Mouse (Mus musculus) hindbrain, embryonic 15.5 days (tissue): ENCODE measurements around the gene Galnt12. TPM values are rescaled to one million over a fixed set of nuclear protein-coding genes. Genes with fewer than 3 reads are reported as not detected.

Source experiments
- ATAC-seq: fragments of 200-750 bp; cut with Nextera tagmentation; 2 replicates; pipeline ENCODE4 v1.8.0; 2017; ENCODE audit warnings: low read depth, moderate number of reproducible peaks, moderate TSS enrichment; ENCODE audit not compliant: low FRiP score
- H3K27ac ChIP-seq: fragments of 300-500 bp; sonication (generic); replicated peaks from 2 replicates; pipeline ENCODE4 v1.5.1; 2015; ENCODE audit warnings: mild to moderate bottlenecking, inconsistent platforms
- H3K27me3 ChIP-seq: fragments of 300-500 bp; sonication (generic); 2 replicates; pipeline ENCODE4 v1.6.1; 2015; ENCODE audit warnings: control low read depth, inconsistent platforms
- H3K36me3 ChIP-seq: fragments of 300-500 bp; sonication (generic); 2 replicates; pipeline ENCODE4 v1.6.1; 2015; ENCODE audit warnings: control low read depth, inconsistent platforms
- H3K4me1 ChIP-seq: fragments of 300-500 bp; sonication (generic); replicated peaks from 2 replicates; pipeline ENCODE4 v1.6.1; 2015; ENCODE audit warnings: control low read depth, inconsistent platforms
- H3K4me2 ChIP-seq: fragments of 300-500 bp; sonication (generic); 2 replicates; pipeline ENCODE4 v1.6.1; 2015; ENCODE audit warnings: moderate library complexity, mild to moderate bottlenecking, inconsistent platforms
- H3K4me3 ChIP-seq: fragments of 300-500 bp; sonication (generic); 2 replicates; pipeline ENCODE4 v1.5.1; 2015; ENCODE audit warnings: mild to moderate bottlenecking, inconsistent platforms
- H3K9ac ChIP-seq: fragments of 300-500 bp; sonication (generic); 2 replicates; pipeline ENCODE4 v1.6.1; 2015; ENCODE audit warnings: inconsistent platforms
- H3K9me3 ChIP-seq: fragments of 300-500 bp; sonication (generic); 2 replicates; pipeline ENCODE4 v1.6.1; 2016; ENCODE audit warnings: control low read depth, inconsistent platforms
- WGBS: fragments of 180-500 bp; shearing (Covaris S2); methylation state at CpG from one replicate; pipeline ENCODE4 v1.1.7; 2015; 5-methylcytosine and 5-hydroxymethylcytosine counted together
- polyA plus RNA-seq: library from polyadenylated mRNA; unstranded; fragments of >200 nt; fragmentation: Nextera tagmentation; extraction: Ambion mirVana; gene quantifications from 2 replicates; pipeline ENCODE4 v1.2.1, GENCODE M21; 2015

The Galnt12 gene
- polyA plus RNA-seq, 1 experiment from 2014 or later = 1.0 TPM

DNA sequence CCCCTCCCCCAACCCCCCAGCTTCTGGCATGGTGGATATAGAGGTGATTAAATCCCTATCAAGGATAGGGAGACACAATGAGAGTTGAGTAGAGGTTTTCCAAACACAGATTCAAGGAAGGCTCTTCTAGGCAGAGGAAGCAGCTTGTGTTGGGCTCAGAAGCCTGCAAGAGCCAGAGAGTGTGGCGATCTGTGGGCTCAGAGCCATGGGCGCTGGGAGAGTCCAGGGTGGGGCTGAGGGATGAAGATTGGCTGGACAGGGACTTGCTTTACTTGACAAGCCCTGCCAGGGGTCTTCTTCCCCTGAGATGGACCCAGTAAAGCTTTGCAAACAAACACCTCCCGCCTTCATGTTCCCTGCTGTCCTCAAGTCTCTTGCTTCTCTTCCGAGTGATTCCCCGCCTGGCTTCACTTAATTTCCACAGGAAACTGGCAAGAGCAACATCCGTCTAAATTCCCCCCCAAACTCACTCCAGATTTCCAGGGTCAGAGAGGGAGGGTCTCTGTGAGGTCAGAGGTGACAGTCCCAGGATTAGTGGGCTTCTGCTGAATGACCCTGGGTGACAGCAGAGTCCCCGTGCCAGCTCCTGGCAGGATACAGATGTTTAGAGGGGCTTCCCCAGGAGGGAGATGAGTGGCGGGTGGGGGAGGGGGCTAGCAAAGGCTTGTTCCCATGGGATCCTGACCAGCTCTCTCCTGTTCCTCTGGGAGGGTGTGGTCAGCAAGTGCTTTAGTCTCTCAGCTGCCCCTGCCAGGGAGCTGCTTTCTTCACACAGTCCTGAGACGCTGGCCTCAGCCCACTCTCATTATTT is 47.5 kb downstream of the Galnt12 start:
- Histone ChIP-seq H3K9me3 (no peaks in the 10 kb centered on the region), H3K4me1 (peaks cover 7% of the 10 kb centered on the region), H3K36me3 (no peaks in the 10 kb centered on the region), H3K4me2 (no peak overlapping the region), H3K4me3 (no peak overlapping the region), H3K27ac (no peak overlapping the region), H3K27me3 (no peaks in the 10 kb centered on the region), H3K9ac (no peak overlapping the region)
- WGBS = 45% methylated on average over 9 of the region's 9 CpGs
- no peak for ATAC-seq

DNA sequence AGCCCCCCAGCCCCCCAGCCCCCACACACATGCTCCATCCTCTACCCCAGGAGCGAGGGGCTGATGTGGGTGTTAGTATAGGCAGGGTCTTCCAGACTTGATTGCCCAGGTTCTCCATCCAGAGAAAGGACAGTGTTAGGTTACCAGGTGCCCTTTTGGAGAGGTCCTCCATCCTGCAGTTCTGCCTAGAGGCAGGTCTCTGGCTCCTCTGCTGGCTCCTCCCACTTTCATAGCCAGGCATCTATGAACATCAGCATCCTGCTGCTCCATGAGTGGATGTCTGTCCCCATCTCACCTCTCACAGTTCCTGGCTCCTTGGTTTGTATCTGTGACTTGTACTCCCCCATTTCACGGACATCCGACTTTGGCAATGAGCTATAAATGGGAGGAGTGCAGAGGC is 48.6 kb downstream of the Galnt12 start:
- Histone ChIP-seq H3K36me3 (no peaks in the 10 kb centered on the region), H3K4me3 (no peak overlapping the region), H3K4me1 (peaks cover 7% of the 10 kb centered on the region), H3K27ac (no peak overlapping the region), H3K27me3 (no peaks in the 10 kb centered on the region), H3K9ac (no peak overlapping the region), H3K9me3 (no peaks in the 10 kb centered on the region), H3K4me2 (no peak overlapping the region)
- 91% methylated on average over 3 of the region's 3 CpGs for WGBS
- no peak for ATAC-seq

DNA sequence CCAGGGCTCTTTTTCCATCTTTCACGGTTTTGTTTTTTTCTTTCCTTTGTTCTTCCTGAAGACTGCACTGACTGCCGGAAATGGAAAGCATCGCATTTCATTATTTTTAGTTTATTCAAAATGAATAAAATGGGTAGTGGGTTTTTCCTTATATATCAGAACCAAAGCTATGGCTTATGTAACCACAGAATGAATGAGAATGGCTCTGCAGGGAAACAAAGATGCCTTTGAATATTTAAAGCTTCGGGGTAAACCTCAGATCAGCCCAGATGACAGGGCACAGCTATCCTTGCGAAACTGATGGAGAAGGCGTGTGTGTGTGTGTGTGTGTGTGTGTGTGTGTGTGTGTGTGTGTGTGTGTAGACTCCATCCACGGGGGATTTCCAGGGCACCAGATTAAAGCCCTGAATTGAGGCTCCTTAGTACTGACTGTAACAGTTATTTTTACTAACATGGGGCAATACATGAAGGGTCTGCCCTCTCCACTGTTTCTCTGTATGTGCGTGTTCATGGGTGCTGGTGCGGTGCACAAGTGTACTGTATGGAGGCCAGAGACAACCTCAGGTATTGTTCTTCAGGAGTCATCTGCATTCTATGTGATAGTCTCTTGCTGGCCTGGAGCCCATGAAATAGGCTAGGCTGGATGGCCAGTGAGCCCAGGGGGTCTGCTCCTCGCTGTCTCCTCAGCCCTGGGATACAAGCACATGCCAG is 49.9 kb downstream of the Galnt12 start:
- WGBS = 55% methylated on average over 10 of the region's 10 CpGs
- no peak for ATAC-seq
- H3K27me3 ChIP-seq = no peaks in the 10 kb centered on the region
- peaks cover 7% of the 10 kb centered on the region for H3K4me1 ChIP-seq
- H3K36me3 ChIP-seq = no peaks in the 10 kb centered on the region
- no peak overlapping the region for H3K4me2 ChIP-seq
- H3K4me3 ChIP-seq = no peak overlapping the region
- H3K9me3 ChIP-seq = no peaks in the 10 kb centered on the region
- no peak overlapping the region for H3K27ac ChIP-seq
- H3K9ac ChIP-seq = no peak overlapping the region

DNA sequence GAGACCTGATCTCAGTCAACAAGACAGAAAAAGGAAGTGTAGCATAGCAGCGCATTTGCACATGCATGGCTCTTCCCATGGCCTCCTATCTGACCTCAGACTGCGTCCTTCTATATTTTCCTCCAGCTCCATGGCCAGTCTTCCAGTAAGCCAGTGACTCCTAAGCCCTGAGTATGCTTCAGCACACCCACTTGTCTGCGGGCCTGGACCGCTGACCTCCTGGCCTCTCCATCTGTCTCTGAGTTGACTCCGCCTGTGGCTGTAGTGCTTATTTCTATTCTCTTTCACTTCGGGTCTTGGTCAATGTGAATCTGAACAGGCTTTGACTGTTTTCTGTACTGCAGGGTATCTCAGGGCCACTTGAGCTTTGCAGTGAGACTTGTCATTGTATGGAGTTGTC is 52.1 kb downstream of the Galnt12 start:
- H3K9me3 ChIP-seq = no peaks in the 10 kb centered on the region
- no peak overlapping the region for H3K4me2 ChIP-seq
- H3K4me3 ChIP-seq = no peak overlapping the region
- ATAC-seq = no peak
- H3K4me1 ChIP-seq = peaks cover 6% of the 10 kb centered on the region
- no peak overlapping the region for H3K9ac ChIP-seq
- no peaks in the 10 kb centered on the region for H3K27me3 ChIP-seq
- H3K27ac ChIP-seq = no peak overlapping the region
- 77% methylated on average over 6 of the region's 6 CpGs for WGBS
- no peaks in the 10 kb centered on the region for H3K36me3 ChIP-seq

DNA sequence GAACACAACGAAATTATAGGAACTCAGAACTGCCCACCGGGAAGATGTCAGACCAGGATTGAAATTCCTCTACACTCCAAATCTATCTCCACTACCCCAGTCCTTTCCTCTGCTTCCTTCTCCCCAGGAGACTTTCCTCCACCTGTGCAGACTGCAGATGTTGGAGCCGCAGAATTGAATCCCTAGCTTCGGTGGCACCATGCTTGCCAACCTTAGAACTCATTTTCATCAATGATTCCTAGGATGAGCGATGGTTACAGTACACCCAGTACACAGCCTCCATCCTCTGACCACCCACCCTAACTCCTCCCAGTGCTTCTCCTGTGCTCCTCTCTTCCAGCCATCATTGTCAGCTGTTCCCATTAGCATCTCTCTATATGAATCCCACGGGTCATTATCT is 53.6 kb downstream of the Galnt12 start:
- H3K36me3 ChIP-seq = no peaks in the 10 kb centered on the region
- no peak overlapping the region for H3K4me2 ChIP-seq
- H3K27me3 ChIP-seq = no peaks in the 10 kb centered on the region
- ATAC-seq = no peak
- H3K4me1 ChIP-seq = no peaks in the 10 kb centered on the region
- 84% methylated on average over 6 of the region's 6 CpGs for WGBS
- no peak overlapping the region for H3K9ac ChIP-seq
- no peak overlapping the region for H3K4me3 ChIP-seq
- no peak overlapping the region for H3K27ac ChIP-seq
- H3K9me3 ChIP-seq = no peaks in the 10 kb centered on the region

DNA sequence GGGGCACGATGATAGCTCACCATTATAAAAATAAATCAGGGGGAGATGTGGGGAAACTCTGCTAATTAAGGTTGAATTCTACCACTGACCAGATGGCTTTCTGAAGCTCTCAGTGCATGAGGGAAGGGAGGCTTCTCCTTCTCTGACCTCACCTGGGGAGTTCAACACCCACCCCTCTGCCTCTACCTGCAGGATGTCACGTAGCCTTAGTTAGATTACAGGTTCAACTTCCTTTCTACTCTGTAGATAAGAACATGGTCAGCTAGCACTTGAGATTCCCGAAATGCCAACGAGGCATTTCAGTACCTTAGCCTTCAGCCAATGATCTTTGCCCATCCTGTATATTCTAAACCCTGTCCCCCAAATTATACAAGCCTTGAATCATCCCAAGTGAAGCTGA is 54.9 kb downstream of the Galnt12 start:
- no peak overlapping the region for H3K4me3 ChIP-seq
- no peaks in the 10 kb centered on the region for H3K36me3 ChIP-seq
- no peaks in the 10 kb centered on the region for H3K4me1 ChIP-seq
- H3K4me2 ChIP-seq = no peak overlapping the region
- H3K27me3 ChIP-seq = no peaks in the 10 kb centered on the region
- no peaks in the 10 kb centered on the region for H3K9me3 ChIP-seq
- H3K27ac ChIP-seq = no peak overlapping the region
- H3K9ac ChIP-seq = no peak overlapping the region
- 87% methylated on average over 4 of the region's 4 CpGs for WGBS
- no peak for ATAC-seq

DNA sequence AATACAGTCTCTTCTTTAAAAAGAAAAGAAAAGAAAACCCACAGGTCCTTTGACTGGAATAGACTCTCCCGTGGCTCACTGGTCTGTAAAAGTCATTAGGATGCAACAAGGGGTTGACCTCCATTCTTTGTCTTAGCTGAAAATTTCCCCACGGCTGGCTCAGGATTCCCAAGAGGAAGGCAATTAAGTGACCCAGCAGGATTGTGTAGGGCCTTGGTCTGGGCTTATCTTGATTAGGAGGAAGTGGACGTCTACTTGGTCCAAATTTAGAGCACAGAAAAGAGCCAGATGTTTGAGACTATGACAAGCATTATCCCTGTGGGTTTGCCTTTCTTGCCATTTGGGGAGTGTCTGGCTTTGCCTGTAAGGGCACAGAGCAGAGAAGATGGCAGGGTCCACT is 58.3 kb downstream of the Galnt12 start:
- WGBS = 33% methylated on average over 3 of the region's 3 CpGs

DNA sequence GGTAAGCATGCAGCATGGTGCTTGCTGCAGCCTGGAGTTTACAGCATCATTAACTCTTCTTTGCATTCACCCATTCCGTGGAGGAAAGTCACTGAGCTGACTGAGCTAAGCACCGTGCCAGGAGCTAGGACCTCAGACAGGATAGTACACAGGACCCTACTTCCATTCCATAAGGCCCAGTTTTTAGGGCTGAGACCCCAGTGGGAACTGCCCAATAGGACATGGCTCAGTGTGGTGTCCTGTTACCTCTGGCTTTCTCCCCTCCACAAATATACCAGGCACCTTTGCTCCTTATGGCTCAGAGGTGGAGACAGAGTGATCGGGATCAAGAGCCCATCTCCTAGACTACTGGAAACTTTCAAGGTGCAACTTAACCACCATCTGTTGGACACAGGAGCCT is 59.1 kb downstream of the Galnt12 start:
- no peaks in the 10 kb centered on the region for H3K4me1 ChIP-seq
- WGBS = 92% methylated on average over 3 of the region's 3 CpGs

More for the DNA sequence above, 58.3 kb downstream of the Galnt12 start:
- no peak for ATAC-seq
- no peak overlapping the region for H3K27ac ChIP-seq
- H3K36me3 ChIP-seq = no peaks in the 10 kb centered on the region
- H3K9me3 ChIP-seq = no peaks in the 10 kb centered on the region
- no peak overlapping the region for H3K4me3 ChIP-seq
- no peaks in the 10 kb centered on the region for H3K4me1 ChIP-seq
- no peak overlapping the region for H3K9ac ChIP-seq
- no peaks in the 10 kb centered on the region for H3K27me3 ChIP-seq
- no peak overlapping the region for H3K4me2 ChIP-seq

DNA sequence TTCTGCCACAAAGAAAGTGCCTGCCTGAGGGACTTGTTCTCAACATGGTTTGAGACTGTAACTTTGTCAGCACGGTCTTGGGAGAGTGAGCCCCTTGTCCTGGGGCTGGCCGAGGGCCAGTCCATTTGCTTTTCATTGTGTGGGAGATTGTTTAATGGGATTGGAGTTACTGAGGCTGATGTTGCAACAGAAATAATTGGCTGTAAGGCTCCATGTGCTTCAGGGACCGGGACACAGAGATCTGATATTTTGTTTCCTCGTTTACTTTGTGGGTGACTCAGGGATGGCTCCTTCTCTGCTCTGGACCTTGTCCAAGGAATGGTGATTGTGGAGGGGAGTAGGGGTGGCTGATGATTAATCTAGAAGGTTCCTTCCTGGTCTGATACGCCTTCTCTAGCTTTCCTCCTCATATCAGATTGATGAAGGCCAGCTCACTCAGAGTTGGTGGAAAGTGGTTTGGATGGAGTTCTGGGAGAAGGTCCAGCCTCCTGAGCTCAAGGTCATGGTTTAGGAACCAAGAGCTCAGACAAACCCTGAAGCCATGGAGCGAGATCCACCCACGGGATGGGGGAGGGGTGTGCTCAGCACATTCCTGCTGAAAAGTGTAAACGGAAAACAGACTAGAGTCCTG is 60.0 kb downstream of the Galnt12 start:
- H3K4me2 ChIP-seq = no peak overlapping the region
- no peak for ATAC-seq
- no peaks in the 10 kb centered on the region for H3K27me3 ChIP-seq
- WGBS = 80% methylated on average over 8 of the region's 8 CpGs
- no peak overlapping the region for H3K27ac ChIP-seq
- H3K4me1 ChIP-seq = no peaks in the 10 kb centered on the region
- H3K4me3 ChIP-seq = no peak overlapping the region
- H3K9me3 ChIP-seq = no peaks in the 10 kb centered on the region; the same call in 1 of the 2 replicates
- no peak overlapping the region for H3K9ac ChIP-seq
- H3K36me3 ChIP-seq = no peaks in the 10 kb centered on the region

More for the DNA sequence above, 59.1 kb downstream of the Galnt12 start:
- Histone ChIP-seq H3K27me3 (no peaks in the 10 kb centered on the region), H3K9ac (no peak overlapping the region), H3K9me3 (no peaks in the 10 kb centered on the region), H3K27ac (no peak overlapping the region), H3K4me3 (no peak overlapping the region), H3K36me3 (no peaks in the 10 kb centered on the region), H3K4me2 (no peak overlapping the region)
- ATAC-seq = no peak

DNA sequence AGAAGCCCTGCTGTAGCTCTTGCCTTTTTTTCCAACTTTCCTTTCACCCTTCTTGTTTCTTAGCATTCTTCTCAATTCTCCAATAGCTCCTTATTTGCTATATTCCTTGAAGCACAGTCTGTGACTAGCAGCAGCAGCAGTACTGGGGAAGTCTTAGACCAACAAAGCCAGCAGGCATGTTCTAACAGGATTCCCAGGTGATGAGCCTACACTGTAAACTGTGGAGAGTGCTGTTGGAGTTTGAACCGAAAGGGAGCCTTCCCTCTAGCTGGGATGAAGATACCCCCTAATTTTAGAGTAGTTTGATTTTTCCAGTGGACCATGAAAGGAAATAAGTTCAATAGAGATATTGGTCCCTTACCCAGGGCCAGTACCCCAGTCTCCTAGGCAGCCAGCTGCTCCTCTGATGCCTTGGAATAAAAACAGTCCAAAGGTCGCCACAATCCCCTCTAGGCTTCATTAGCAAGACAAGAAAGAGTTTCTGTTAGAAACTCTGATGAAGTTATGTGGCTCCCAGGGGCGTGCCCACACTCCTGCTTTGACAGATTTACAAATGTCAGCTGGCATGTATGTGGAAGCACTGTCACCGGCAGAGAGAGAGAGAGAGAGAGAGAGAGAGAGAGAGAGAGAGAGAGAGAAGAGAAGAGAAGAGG is 69.5 kb downstream of the Galnt12 start:
- 4% methylated on average over 4 of the region's 4 CpGs for WGBS
- H3K9me3 ChIP-seq = peaks cover 4% of the 10 kb centered on the region; the same call in 1 of the 2 replicates

DNA sequence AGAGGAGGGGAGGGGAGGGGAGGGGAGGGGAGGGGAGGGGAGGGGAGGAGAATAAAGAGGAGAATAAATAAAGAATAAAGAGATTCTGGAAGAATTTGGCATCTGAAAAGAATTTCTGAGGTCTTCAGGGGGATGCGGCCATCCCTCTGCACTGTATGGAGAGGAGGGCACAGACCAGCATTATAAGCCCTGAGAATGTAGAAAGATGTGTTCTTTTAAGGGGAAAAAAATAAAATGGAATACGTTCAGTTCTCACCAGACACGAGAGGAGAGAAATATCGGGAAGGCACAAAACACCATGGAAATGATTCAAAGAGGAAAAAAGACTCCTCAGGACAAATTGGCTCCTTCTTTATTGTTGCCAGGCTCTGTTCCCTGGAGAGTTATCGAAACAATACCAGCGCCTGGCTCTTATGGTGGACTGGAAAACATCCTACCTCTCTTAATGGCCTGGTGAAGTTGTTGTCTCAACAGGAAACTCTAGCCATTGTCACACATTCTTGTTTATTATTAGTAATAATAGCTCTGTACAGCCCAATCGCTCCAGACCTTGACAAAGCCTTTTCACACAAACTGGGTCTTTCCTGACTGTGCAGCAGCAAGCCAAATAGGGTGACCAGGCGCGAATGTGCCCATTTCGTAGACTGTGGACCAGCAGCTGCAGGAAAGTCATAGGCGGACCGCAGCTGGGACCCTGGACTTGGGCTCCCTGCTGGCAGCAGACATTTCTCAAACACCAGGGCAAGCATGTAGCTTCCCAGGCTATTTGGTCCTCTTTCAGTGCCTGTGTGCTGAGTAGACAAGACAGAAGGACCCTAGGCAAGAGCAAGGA is 70.3 kb downstream of the Galnt12 start:
- Histone ChIP-seq H3K4me3 (no peak overlapping the region), H3K9ac (no peak overlapping the region), H3K9me3 (peaks cover 2% of the 10 kb centered on the region; the same call in 1 of the 2 replicates), H3K4me1 (no peaks in the 10 kb centered on the region), H3K27me3 (no peaks in the 10 kb centered on the region), H3K4me2 (no peak overlapping the region), H3K36me3 (no peaks in the 10 kb centered on the region), H3K27ac (no peak overlapping the region)
- no peak for ATAC-seq
- WGBS = 47% methylated on average over 12 of the region's 12 CpGs

More for the DNA sequence above, 69.5 kb downstream of the Galnt12 start:
- H3K27me3 ChIP-seq = no peaks in the 10 kb centered on the region
- H3K9ac ChIP-seq = no peak overlapping the region
- no peaks in the 10 kb centered on the region for H3K36me3 ChIP-seq
- no peak overlapping the region for H3K4me2 ChIP-seq
- H3K27ac ChIP-seq = no peak overlapping the region
- no peaks in the 10 kb centered on the region for H3K4me1 ChIP-seq
- ATAC-seq = no peak
- H3K4me3 ChIP-seq = no peak overlapping the region
